Mouse (Mus musculus): ENCODE results near the gene Actl7a. TPM values are rescaled to one million over a fixed set of nuclear protein-coding genes. Genes with fewer than 3 reads are reported as not detected.

The Actl7a gene
- total and polyA plus RNA-seq, 2 experiments = not detected

DNA sequence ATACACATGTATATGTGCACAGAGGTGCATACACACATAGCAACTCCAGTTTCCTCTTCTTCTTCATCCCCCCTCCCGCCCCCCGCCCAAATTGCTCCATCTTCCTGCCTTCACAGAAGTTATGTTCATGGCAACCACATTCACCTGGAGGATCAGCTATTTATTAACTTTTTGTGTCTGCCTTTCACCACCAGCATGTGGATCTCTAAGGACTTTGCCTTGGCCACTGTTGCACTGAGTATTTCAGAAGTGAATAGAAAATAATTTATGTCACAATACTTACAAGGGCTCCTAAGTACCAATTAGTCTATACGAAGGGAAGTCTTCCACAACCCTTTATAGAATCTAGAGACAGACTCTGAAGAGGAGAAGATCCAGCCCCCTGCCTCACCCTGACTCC is 25.3 kb upstream of the Actl7a start:
- TF ChIP-seq POLR2A (IDR thresholded peaks at IDR 0.05; ENCODE audit: extremely low read depth, insufficient read depth, low read length) (no peak), CTCF (IDR thresholded peaks at IDR 0.05; ENCODE audit: low read depth, low read length) (no peak)
- no peak overlapping the region for H3K27ac ChIP-seq (replicated peaks; ENCODE audit: insufficient read depth, low read depth, low read length)

DNA sequence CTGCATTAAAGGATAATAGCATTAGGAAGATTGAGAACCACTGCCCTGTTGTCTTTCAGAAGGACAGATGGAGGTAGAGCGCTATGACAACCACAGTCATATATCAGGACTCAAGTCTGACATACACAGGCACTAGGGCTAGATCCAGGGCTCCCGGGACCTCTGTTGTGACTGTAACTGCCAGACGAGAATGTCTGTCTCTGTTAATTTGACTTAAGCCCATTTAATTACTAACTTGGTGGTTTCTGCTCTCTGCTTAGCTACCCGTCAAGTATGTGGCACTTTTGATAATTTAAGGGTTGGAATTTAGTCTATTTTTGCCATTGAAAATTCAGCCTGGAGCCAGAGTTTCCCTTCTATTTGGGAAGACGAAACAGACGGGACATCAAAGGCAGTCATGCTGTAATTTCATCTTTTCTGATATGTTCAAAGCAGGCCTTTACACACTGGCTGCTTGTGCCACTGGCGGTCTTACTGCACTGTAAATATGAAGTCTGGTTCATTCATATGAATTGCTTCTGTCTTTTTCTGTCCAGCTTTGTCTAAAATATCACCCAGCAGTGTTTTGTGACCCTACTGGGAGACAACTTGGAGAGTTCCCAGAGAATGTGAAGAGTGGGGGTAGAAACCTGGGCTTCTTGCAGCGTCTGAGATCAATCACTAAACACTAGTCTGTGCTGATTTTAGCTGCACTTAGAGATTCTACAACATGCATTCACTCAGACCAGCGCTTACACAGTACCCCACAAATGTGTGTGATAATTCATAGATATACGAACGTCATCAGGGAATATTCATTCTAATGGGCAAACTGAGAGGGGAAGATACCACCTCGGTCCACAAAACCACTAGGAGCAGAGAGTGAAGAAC is 24.4 kb upstream of the Actl7a start:
- 78% methylated on average over 12 of the region's 12 CpGs for WGBS
- H3K4me3 ChIP-seq (ENCODE audit: insufficient read depth, low read depth, low read length) = no peak overlapping the region
- TF ChIP-seq CTCF (IDR thresholded peaks at IDR 0.05; ENCODE audit: low read depth, low read length) (no peak), POLR2A (IDR thresholded peaks at IDR 0.05; ENCODE audit: extremely low read depth, insufficient read depth, low read length) (no peak)
- DNase-seq (ENCODE audit: extremely low read depth, low read depth, low spot score) = no peak
- H3K36me3 ChIP-seq (ENCODE audit: control insufficient read depth, insufficient read depth, low read length) = no peaks in the 10 kb centered on the region
- H3K9ac ChIP-seq (ENCODE audit: low read depth, low read length) = no peak overlapping the region
- no peaks in the 10 kb centered on the region for H3K27me3 ChIP-seq (ENCODE audit: control insufficient read depth, insufficient read depth, low read length)
- H3K4me1 ChIP-seq (ENCODE audit: control insufficient read depth, insufficient read depth, low read length) = no peaks in the 10 kb centered on the region
- no peak overlapping the region for H3K27ac ChIP-seq (replicated peaks; ENCODE audit: insufficient read depth, low read depth, low read length)
- no peaks in the 10 kb centered on the region for H3K79me2 ChIP-seq (ENCODE audit: control insufficient read depth, insufficient read depth, low read length)

More for the DNA sequence above, 25.3 kb upstream of the Actl7a start:
- Histone ChIP-seq H3K9ac (ENCODE audit: low read depth, low read length) (no peak overlapping the region), H3K4me1 (ENCODE audit: control insufficient read depth, insufficient read depth, low read length) (no peaks in the 10 kb centered on the region), H3K27me3 (ENCODE audit: control insufficient read depth, insufficient read depth, low read length) (no peaks in the 10 kb centered on the region), H3K36me3 (ENCODE audit: control insufficient read depth, insufficient read depth, low read length) (no peaks in the 10 kb centered on the region), H3K4me3 (ENCODE audit: insufficient read depth, low read depth, low read length) (no peak overlapping the region), H3K79me2 (ENCODE audit: control insufficient read depth, insufficient read depth, low read length) (no peaks in the 10 kb centered on the region)
- WGBS = 76% methylated on average over 3 of the region's 3 CpGs
- no peak for DNase-seq (ENCODE audit: extremely low read depth, low read depth, low spot score)

DNA sequence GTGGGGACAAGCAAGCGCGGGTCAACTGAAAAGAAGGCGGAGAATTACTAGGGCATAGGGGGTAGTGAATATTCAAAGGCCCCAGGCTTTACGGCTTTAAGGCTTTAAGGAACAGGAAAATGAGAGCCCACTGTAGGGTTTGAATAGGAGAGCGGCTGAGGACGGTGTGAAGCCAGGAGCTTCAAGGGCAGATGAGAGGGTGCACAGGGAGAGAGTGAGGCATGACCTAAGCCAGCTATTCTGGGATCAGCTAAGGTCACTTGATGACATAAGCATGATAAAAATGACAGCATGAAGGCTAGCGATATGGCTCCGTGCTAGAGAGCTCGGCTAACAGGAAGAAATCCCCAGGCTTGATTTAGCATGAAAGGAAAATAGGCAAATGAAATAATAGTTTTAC is 23.8 kb upstream of the Actl7a start:
- Histone ChIP-seq H3K27ac (replicated peaks; ENCODE audit: insufficient read depth, low read depth, low read length) (no peak overlapping the region), H3K27me3 (ENCODE audit: control insufficient read depth, insufficient read depth, low read length) (no peaks in the 10 kb centered on the region), H3K9ac (ENCODE audit: low read depth, low read length) (no peak overlapping the region), H3K4me1 (ENCODE audit: control insufficient read depth, insufficient read depth, low read length) (no peaks in the 10 kb centered on the region), H3K4me3 (ENCODE audit: insufficient read depth, low read depth, low read length) (no peak overlapping the region), H3K36me3 (ENCODE audit: control insufficient read depth, insufficient read depth, low read length) (no peaks in the 10 kb centered on the region), H3K79me2 (ENCODE audit: control insufficient read depth, insufficient read depth, low read length) (no peaks in the 10 kb centered on the region)
- TF ChIP-seq CTCF (IDR thresholded peaks at IDR 0.05; ENCODE audit: low read depth, low read length) = no peak
- no peak for TF ChIP-seq POLR2A (IDR thresholded peaks at IDR 0.05; ENCODE audit: extremely low read depth, insufficient read depth, low read length)
- WGBS = 68% methylated on average over 9 of the region's 9 CpGs
- DNase-seq (ENCODE audit: extremely low read depth, low read depth, low spot score) = no peak

DNA sequence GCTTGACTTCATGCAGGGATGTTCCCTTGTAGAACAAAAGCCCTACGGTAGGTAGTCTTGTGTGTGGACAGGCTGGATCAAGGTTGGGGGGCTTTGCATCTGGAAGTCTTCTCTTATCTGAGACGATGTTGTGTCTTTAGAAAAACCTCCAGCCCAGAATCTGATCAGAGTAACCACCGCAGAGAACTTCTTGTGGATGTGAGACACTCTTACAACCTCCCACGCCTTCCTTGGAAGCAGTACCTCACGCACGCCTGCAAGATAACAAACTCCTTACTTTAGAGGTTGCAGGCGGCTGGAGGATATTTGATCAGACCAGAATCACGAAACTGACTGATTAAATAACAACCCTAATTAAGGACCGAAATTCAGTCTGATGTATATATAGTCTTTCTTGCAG is 22.8 kb upstream of the Actl7a start:
- WGBS = 76% methylated on average over 9 of the region's 9 CpGs

DNA sequence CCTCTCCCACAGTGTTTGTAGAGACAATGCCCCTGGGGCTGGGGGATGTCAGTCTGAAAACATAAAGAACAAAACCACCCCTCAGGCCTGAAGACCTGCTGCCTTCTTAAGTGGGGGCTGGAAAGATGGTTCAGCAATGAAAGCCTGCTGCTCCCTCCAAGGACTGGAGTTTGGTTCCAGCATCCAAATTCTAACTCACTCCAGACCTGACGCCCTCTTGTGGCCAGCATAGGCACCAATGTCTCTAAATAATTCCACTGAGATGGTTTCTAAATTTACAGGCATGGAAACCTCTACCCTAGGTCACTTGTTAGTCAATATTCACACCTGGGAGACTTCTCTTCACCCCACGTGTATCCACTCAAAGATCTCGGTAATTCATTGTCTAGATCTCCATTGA is 21.7 kb upstream of the Actl7a start:
- Histone ChIP-seq H3K36me3 (ENCODE audit: control insufficient read depth, insufficient read depth, low read length) (no peaks in the 10 kb centered on the region), H3K79me2 (ENCODE audit: control insufficient read depth, insufficient read depth, low read length) (no peaks in the 10 kb centered on the region), H3K9ac (ENCODE audit: low read depth, low read length) (no peak overlapping the region), H3K4me3 (ENCODE audit: insufficient read depth, low read depth, low read length) (no peak overlapping the region), H3K27me3 (ENCODE audit: control insufficient read depth, insufficient read depth, low read length) (no peaks in the 10 kb centered on the region), H3K27ac (replicated peaks; ENCODE audit: insufficient read depth, low read depth, low read length) (no peak overlapping the region), H3K4me1 (ENCODE audit: control insufficient read depth, insufficient read depth, low read length) (no peaks in the 10 kb centered on the region)
- TF ChIP-seq POLR2A (IDR thresholded peaks at IDR 0.05; ENCODE audit: extremely low read depth, insufficient read depth, low read length) (no peak), CTCF (IDR thresholded peaks at IDR 0.05; ENCODE audit: low read depth, low read length) (peak; percentile 47; the same call in 1 of the 2 replicates)
- WGBS = 18% methylated on average over 3 of the region's 3 CpGs
- DNase-seq (ENCODE audit: extremely low read depth, low read depth, low spot score) = no peak

More for the DNA sequence above, 22.8 kb upstream of the Actl7a start:
- no peak overlapping the region for H3K27ac ChIP-seq (replicated peaks; ENCODE audit: insufficient read depth, low read depth, low read length)
- H3K79me2 ChIP-seq (ENCODE audit: control insufficient read depth, insufficient read depth, low read length) = no peaks in the 10 kb centered on the region
- no peak for TF ChIP-seq POLR2A (IDR thresholded peaks at IDR 0.05; ENCODE audit: extremely low read depth, insufficient read depth, low read length)
- TF ChIP-seq CTCF (IDR thresholded peaks at IDR 0.05; ENCODE audit: low read depth, low read length) = no peak
- DNase-seq (ENCODE audit: extremely low read depth, low read depth, low spot score) = no peak
- H3K4me1 ChIP-seq (ENCODE audit: control insufficient read depth, insufficient read depth, low read length) = no peaks in the 10 kb centered on the region
- H3K27me3 ChIP-seq (ENCODE audit: control insufficient read depth, insufficient read depth, low read length) = no peaks in the 10 kb centered on the region
- no peak overlapping the region for H3K9ac ChIP-seq (ENCODE audit: low read depth, low read length)
- H3K4me3 ChIP-seq (ENCODE audit: insufficient read depth, low read depth, low read length) = no peak overlapping the region
- H3K36me3 ChIP-seq (ENCODE audit: control insufficient read depth, insufficient read depth, low read length) = no peaks in the 10 kb centered on the region

DNA sequence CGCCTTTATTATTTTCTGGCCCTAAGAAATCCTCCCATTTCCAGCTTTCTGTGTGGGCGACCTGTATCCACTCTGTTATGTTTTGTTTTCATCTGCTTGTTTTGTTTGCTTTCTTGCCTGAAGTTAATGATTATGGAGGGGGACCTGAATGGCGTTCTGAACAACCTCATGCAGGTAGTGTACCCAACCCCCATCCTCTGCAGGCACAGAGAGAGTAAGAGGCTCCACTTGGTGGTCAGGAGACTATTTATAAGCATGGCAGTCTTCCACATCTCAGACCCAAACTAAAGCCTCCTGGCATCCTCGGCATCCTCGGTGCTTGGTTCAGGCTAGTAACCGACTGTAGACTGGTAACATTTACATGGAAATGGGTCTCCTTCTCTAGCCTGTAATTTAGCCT is 20.9 kb upstream of the Actl7a start:
- Histone ChIP-seq H3K36me3 (ENCODE audit: control insufficient read depth, insufficient read depth, low read length) (no peaks in the 10 kb centered on the region), H3K27ac (replicated peaks; ENCODE audit: insufficient read depth, low read depth, low read length) (no peak overlapping the region), H3K4me1 (ENCODE audit: control insufficient read depth, insufficient read depth, low read length) (no peaks in the 10 kb centered on the region), H3K4me3 (ENCODE audit: insufficient read depth, low read depth, low read length) (no peak overlapping the region), H3K79me2 (ENCODE audit: control insufficient read depth, insufficient read depth, low read length) (no peaks in the 10 kb centered on the region), H3K27me3 (ENCODE audit: control insufficient read depth, insufficient read depth, low read length) (no peaks in the 10 kb centered on the region), H3K9ac (ENCODE audit: low read depth, low read length) (no peak overlapping the region)
- 53% methylated on average over 6 of the region's 6 CpGs for WGBS
- TF ChIP-seq POLR2A (IDR thresholded peaks at IDR 0.05; ENCODE audit: extremely low read depth, insufficient read depth, low read length) (no peak), CTCF (IDR thresholded peaks at IDR 0.05; ENCODE audit: low read depth, low read length) (no peak)
- no peak for DNase-seq (ENCODE audit: extremely low read depth, low read depth, low spot score)

Data from liver, adult 2 months (tissue).